Mouse (Mus musculus): ENCODE measurements around the gene Fmn2.

GRCm38 (mm10) chr1:174670846-174671245 lies 169.2 kb downstream of the Fmn2 start:
- TF ChIP-seq CTCF (IDR thresholded peaks at IDR 0.05; ENCODE audit: control insufficient read depth, insufficient read depth, low read length) (no peak), POLR2A (IDR thresholded peaks at IDR 0.05; ENCODE audit: borderline replicate concordance, control insufficient read depth, low read depth, low read length) (no peak)

Data from bone marrow, adult 2 months (tissue).